ENCODE assay signal across 21 mouse cellular contexts in the genomic region with DNA sequence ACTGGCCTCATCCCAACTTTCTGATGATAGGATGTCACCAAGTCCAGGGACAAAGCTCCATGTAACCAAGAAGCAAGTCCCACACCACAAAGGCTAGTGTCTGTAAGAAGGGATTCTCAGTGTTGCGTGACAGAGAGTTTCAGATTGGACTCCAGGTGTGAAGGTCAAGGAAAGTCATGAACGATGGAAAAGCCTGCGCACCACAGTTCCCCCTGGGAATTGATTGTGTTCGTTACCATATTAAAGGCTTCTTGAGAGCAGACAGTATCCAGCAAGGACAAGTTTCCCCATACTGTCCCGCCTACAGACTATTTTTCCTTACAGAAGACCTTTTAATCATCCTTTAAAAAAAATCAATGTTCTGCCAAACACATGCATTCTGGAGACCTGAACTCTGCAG.
A peak's percentile ranks its signal among the peaks of the same experiment; 100 is the strongest.
DNase-seq lines count a peak whose midpoint lies in the region; ATAC-seq and TF ChIP-seq lines count a peak whose summit lies in the region.
"Had no signal": no experiment of that assay in that cellular context is flagged by ENCODE, and none has a peak within 500 bp of the region (broad histone marks: within the 10 kb centered on the region; RNA-seq: fewer than 3 reads in every experiment).

No protein-coding gene starts in this region.

- intact Hi-C loops in gastrocnemius, postnatal 36 days (cut with DNase I), result no loop called here

- in situ Hi-C loops in ES-E14 (cut with MboI; ENCODE audit: low sequenced_read_pairs in 2 of 2, unreplicated experiment in 2 of 2), result no loop called here

- H3K4me1 ChIP-seq in midbrain, embryonic 16.5 days (ENCODE audit: control insufficient read depth, insufficient read depth, low read length), result peaks cover 6% of the 10 kb centered on the region; the same call in 1 of the 2 replicates
- H3K4me1 ChIP-seq in midbrain, postnatal 0 days (ENCODE audit: insufficient read depth, low read length), result no peaks in the 10 kb centered on the region
- H3K4me1 ChIP-seq in ES-E14 (ENCODE audit: control insufficient read depth in 2 of 2, insufficient read depth in 2 of 2, low read length in 2 of 2, poor library complexity in 1 of 2), result peaks cover 0 to 4% of the 10 kb centered on the region in 2 experiments; a peak in 1 of 4 replicates
- peaks cover 17% of the 10 kb centered on the region for H3K4me1 ChIP-seq in limb, embryonic 12.5 days (replicated peaks)
- H3K4me1 ChIP-seq: embryonic facial prominence, embryonic 12.5 days had no signal

- H3K36me3 ChIP-seq in midbrain, embryonic 16.5 days (ENCODE audit: control insufficient read depth, insufficient read depth, low read length), result no peaks in the 10 kb centered on the region
- H3K36me3 ChIP-seq in midbrain, postnatal 0 days (ENCODE audit: insufficient read depth, low read length), result no peaks in the 10 kb centered on the region
- no peaks in the 10 kb centered on the region for H3K36me3 ChIP-seq in ES-E14 (ENCODE audit: control insufficient read depth, insufficient read depth, low read length, poor library complexity, severe bottlenecking)
- no peaks in the 10 kb centered on the region for H3K36me3 ChIP-seq in limb, embryonic 12.5 days
- H3K36me3 ChIP-seq: embryonic facial prominence, embryonic 10.5 days; embryonic facial prominence, embryonic 12.5 days; forebrain, embryonic 15.5 days had no signal

- H3K27me3 ChIP-seq in midbrain, embryonic 16.5 days (ENCODE audit: control insufficient read depth, insufficient read depth, low read depth, low read length), result no peaks in the 10 kb centered on the region
- no peaks in the 10 kb centered on the region for H3K27me3 ChIP-seq in midbrain, postnatal 0 days (ENCODE audit: insufficient read depth, low read length)
- H3K27me3 ChIP-seq in limb, embryonic 12.5 days, result no peaks in the 10 kb centered on the region
- H3K27me3 ChIP-seq: embryonic facial prominence, embryonic 12.5 days; forebrain, embryonic 13.5 days; forebrain, embryonic 15.5 days had no signal

- H3K4me3 ChIP-seq in midbrain, embryonic 16.5 days (ENCODE audit: low read depth, low read length), result no peak overlapping the region
- no peak overlapping the region for H3K4me3 ChIP-seq in midbrain, postnatal 0 days (ENCODE audit: low read depth, low read length)
- H3K4me3 ChIP-seq in ES-E14 (ENCODE audit: insufficient read depth in 1 of 2, low read depth in 1 of 2, low read length in 2 of 2, poor library complexity in 1 of 2, severe bottlenecking in 1 of 2), result no peak overlapping the region
- no peak overlapping the region for H3K4me3 ChIP-seq in limb, embryonic 12.5 days (replicated peaks)
- H3K4me3 ChIP-seq: embryonic facial prominence, embryonic 10.5 days; embryonic facial prominence, embryonic 12.5 days; forebrain, embryonic 13.5 days; forebrain, embryonic 15.5 days had no signal

- WGBS in midbrain, embryonic 16.5 days, result 49% methylated on average over 5 of the region's 5 CpGs
- 54% methylated on average over 5 of the region's 5 CpGs for WGBS in midbrain, postnatal 0 days
- 44% methylated on average over 5 of the region's 5 CpGs for WGBS in limb, embryonic 12.5 days

- TF ChIP-seq CTCF in midbrain, postnatal 0 days (IDR thresholded peaks at IDR 0.05), result no peak

- no peaks in the 10 kb centered on the region for H3K9me3 ChIP-seq in midbrain, embryonic 16.5 days (replicated peaks; ENCODE audit: control insufficient read depth, low read length, poor library complexity, severe bottlenecking)
- no peaks in the 10 kb centered on the region for H3K9me3 ChIP-seq in midbrain, postnatal 0 days (ENCODE audit: low read length)
- no peaks in the 10 kb centered on the region for H3K9me3 ChIP-seq in ES-E14 (ENCODE audit: control insufficient read depth, insufficient read depth, low read depth, low read length)
- no peaks in the 10 kb centered on the region for H3K9me3 ChIP-seq in limb, embryonic 12.5 days
- H3K9me3 ChIP-seq: embryonic facial prominence, embryonic 10.5 days; embryonic facial prominence, embryonic 12.5 days; forebrain, embryonic 13.5 days; forebrain, embryonic 15.5 days had no signal

- H3K4me2 ChIP-seq in midbrain, embryonic 16.5 days (ENCODE audit: low read length), result no peak overlapping the region
- H3K4me2 ChIP-seq in midbrain, postnatal 0 days (ENCODE audit: low read depth, low read length, poor library complexity, severe bottlenecking), result no peak overlapping the region
- H3K4me2 ChIP-seq in limb, embryonic 12.5 days, result no peak overlapping the region
- H3K4me2 ChIP-seq: embryonic facial prominence, embryonic 12.5 days; forebrain, embryonic 13.5 days; forebrain, embryonic 15.5 days had no signal

- H3K27ac ChIP-seq in midbrain, embryonic 16.5 days (ENCODE audit: low read length), result 0 out of 2 replicates have a peak overlapping the region, but pooled peaks have one; percentile 3
- H3K27ac ChIP-seq in midbrain, postnatal 0 days (ENCODE audit: low read depth, low read length), result no peak overlapping the region
- H3K27ac ChIP-seq in ES-E14 (ENCODE audit: insufficient read depth, low read depth, low read length, poor library complexity, severe bottlenecking), result no peak overlapping the region
- peak overlapping the region; percentile 17; the same call in 1 of the 2 replicates for H3K27ac ChIP-seq in limb, embryonic 12.5 days
- H3K27ac ChIP-seq: embryonic facial prominence, embryonic 10.5 days; embryonic facial prominence, embryonic 12.5 days; forebrain, embryonic 13.5 days; forebrain, embryonic 15.5 days had no signal

- no peak for DNase-seq in midbrain, postnatal 0 days (ENCODE audit: low spot score)
- DNase-seq in ES-E14 (ENCODE audit: low read depth, low spot score), result peak; percentile 36
- DNase-seq in ZHBTc4 (ENCODE audit: low read depth, low spot score), result peak; percentile 79
- DNase-seq in frontal cortex, postnatal 10 days (ENCODE audit: low spot score in 2 of 2), result no peak
- no peak for DNase-seq in gastrocnemius, postnatal 36 days
- no peak for DNase-seq in ovary, adult 18-20 months (ENCODE audit: low spot score)
- DNase-seq: adrenal gland, adult 2 months; adrenal gland, postnatal 10 days; adrenal gland, postnatal 25 days; cerebellum, adult 11 months; cerebellum, adult 18-20 months; cerebellum, adult 8-10 months; cerebellum, adult 9-11 months; cerebellum, postnatal 25 days; forebrain, postnatal 0 days had no signal

- H3K9ac ChIP-seq in midbrain, embryonic 16.5 days (ENCODE audit: low read depth, low read length), result no peak overlapping the region
- H3K9ac ChIP-seq in midbrain, postnatal 0 days (replicated peaks; ENCODE audit: low read length, poor library complexity, severe bottlenecking), result no peak overlapping the region
- H3K9ac ChIP-seq in ES-E14 (ENCODE audit: insufficient read depth, low read depth, low read length, poor library complexity, severe bottlenecking), result no peak overlapping the region
- no peak overlapping the region for H3K9ac ChIP-seq in limb, embryonic 12.5 days (replicated peaks)
- H3K9ac ChIP-seq: embryonic facial prominence, embryonic 12.5 days; forebrain, embryonic 13.5 days; forebrain, embryonic 15.5 days; forebrain, postnatal 0 days had no signal

- ATAC-seq in midbrain, embryonic 16.5 days, result no peak
- no peak for ATAC-seq in midbrain, postnatal 0 days (ENCODE audit: low FRiP score)
- no peak for ATAC-seq in limb, embryonic 12.5 days (ENCODE audit: insufficient number of reproducible peaks, insufficient read depth, low FRiP score, low TSS enrichment, low read depth)
- ATAC-seq: forebrain, embryonic 13.5 days; forebrain, embryonic 15.5 days; forebrain, postnatal 0 days had no signal

TF ChIP-seq in ES-E14, 5 proteins besides CTCF, POLR2A, EP300 and RAD21:
- TF ChIP-seq ZNF384 (IDR thresholded peaks at IDR 0.05; ENCODE audit: low read depth, low read length), result no peak
- no peak for TF ChIP-seq MAFK (IDR thresholded peaks at IDR 0.05; ENCODE audit: insufficient read depth, low read depth, low read length)
- TF ChIP-seq CHD2 (IDR thresholded peaks at IDR 0.05; ENCODE audit: low read depth, low read length), result no peak
- TF ChIP-seq ZC3H11A (IDR thresholded peaks at IDR 0.05; ENCODE audit: borderline replicate concordance, low read depth, low read length), result no peak
- TF ChIP-seq HCFC1 (IDR thresholded peaks at IDR 0.05; ENCODE audit: borderline replicate concordance, insufficient read depth, low read length), result no peak

Comparison
In these comparisons a context has a peak if more than half of its experiments do, and no peak if none do; other contexts are left out.
1. H3K27ac ChIP-seq: peak in midbrain, embryonic 16.5 days (single experiment) and limb, embryonic 12.5 days (single experiment); none in midbrain, postnatal 0 days (single experiment) and ES-E14 (single experiment).
2. DNase-seq: peak in ES-E14 (single experiment) and ZHBTc4 (single experiment); none in midbrain, postnatal 0 days (single experiment), frontal cortex, postnatal 10 days (0 of 2), gastrocnemius, postnatal 36 days (0 of 2) and ovary, adult 18-20 months (single experiment).